Mouse (Mus musculus) kidney, adult 2 months (tissue): ENCODE data around the gene Pnlip. TPM values are rescaled to one million over a fixed set of nuclear protein-coding genes. Genes with fewer than 3 reads are reported as not detected.

ENCODE experiments used
- DNase-seq: peaks from one replicate; pipeline ENCODE4 v3.0.0; 2021
- H3K27ac ChIP-seq: fragments of 200-500 bp; 2 replicates; pipeline ENCODE4 v1.5.1; 2012; ENCODE audit warnings: low read depth, low read length, control low read depth, inconsistent platforms; ENCODE audit not compliant: insufficient read depth
- H3K27me3 ChIP-seq: fragments of 200-500 bp; replicated peaks from 2 replicates; pipeline ENCODE4 v1.6.1; 2012; ENCODE audit warnings: mild to moderate bottlenecking, moderate library complexity, low read length, inconsistent platforms; ENCODE audit not compliant: control insufficient read depth, insufficient read depth
- H3K36me3 ChIP-seq: fragments of 200-500 bp; 2 replicates; pipeline ENCODE4 v1.6.1; 2012; ENCODE audit warnings: mild to moderate bottlenecking, moderate library complexity, low read length, inconsistent platforms; ENCODE audit not compliant: control insufficient read depth, insufficient read depth
- H3K4me1 ChIP-seq: fragments of 200-500 bp; 2 replicates; pipeline ENCODE4 v1.6.1; 2011; ENCODE audit warnings: low read length; ENCODE audit not compliant: control insufficient read depth, insufficient read depth
- H3K4me3 ChIP-seq: fragments of 200-500 bp; 2 replicates; pipeline ENCODE4 v1.5.1; 2011; ENCODE audit warnings: mild to moderate bottlenecking, low read depth, low read length, control low read depth; ENCODE audit not compliant: insufficient read depth
- CTCF ChIP-seq: fragments of 200-500 bp; conservative IDR thresholded peaks from 2 replicates; pipeline ENCODE4 v1.5.1; 2011; ENCODE audit warnings: low read depth, mild to moderate bottlenecking, control low read depth, low read length, moderate library complexity, mixed read lengths; ENCODE audit not compliant: insufficient read depth, insufficient read length
- POLR2A ChIP-seq: fragments of 200-500 bp; IDR thresholded peaks from one replicate; pipeline ENCODE4 v1.6.1; 2011; ENCODE audit warnings: low read depth, low read length, control low read depth
- WGBS: fragments of 180-500 bp; shearing (Covaris S2); methylation state at CpG from one replicate; pipeline ENCODE4 v1.1.7; 2018; 5-methylcytosine and 5-hydroxymethylcytosine counted together
- polyA plus RNA-seq: library from polyadenylated mRNA; depleted of rRNA; stranded (reverse); fragments of >200 nt; gene quantifications from 2 replicates; pipeline ENCODE4 v1.2.3, GENCODE M21; 2012; rRNA removed

Pnlip gene
- polyA plus RNA-seq, 1 experiment, result not detected

GRCm38 (mm10) chr19:58726551-58726950, 74.3 kb downstream of the Pnlip start:
- no peak for DNase-seq
- H3K36me3 ChIP-seq, result no peaks in the 10 kb centered on the region
- no peaks in the 10 kb centered on the region for H3K4me1 ChIP-seq
- no peaks in the 10 kb centered on the region for H3K27me3 ChIP-seq
- H3K27ac ChIP-seq, result no peak overlapping the region
- 70% methylated on average over 5 of the region's 5 CpGs for WGBS
- TF ChIP-seq POLR2A (no peak), CTCF (no peak)
- no peak overlapping the region for H3K4me3 ChIP-seq

- H3K4me1 ChIP-seq, result no peaks in the 10 kb centered on the region
- no peaks in the 10 kb centered on the region for H3K36me3 ChIP-seq
- WGBS, result 79% methylated on average over 5 of the region's 5 CpGs
- no peaks in the 10 kb centered on the region for H3K27me3 ChIP-seq
- H3K4me3 ChIP-seq, result no peak overlapping the region
- TF ChIP-seq POLR2A (no peak), CTCF (no peak)
- H3K27ac ChIP-seq, result no peak overlapping the region
- DNase-seq, result no peak
Measured at GRCm38 (mm10) chr19:58727756-58728155, 75.5 kb downstream of the Pnlip start.

GRCm38 (mm10) chr19:58728445-58729031, 76.2 kb downstream of the Pnlip start, which contains the start of gene Pnliprp1:
TSS of gene Pnliprp1 (plus strand) at chr19:58728887.
- H3K36me3 ChIP-seq, result no peaks in the 10 kb centered on the region
- WGBS, result 53% methylated on average over 5 of the region's 5 CpGs
- no peaks in the 10 kb centered on the region for H3K27me3 ChIP-seq
- no peak for TF ChIP-seq CTCF
- TF ChIP-seq POLR2A, result no peak
- H3K4me1 ChIP-seq, result no peaks in the 10 kb centered on the region
- H3K4me3 ChIP-seq, result no peak within 1 kb of the TSS
- DNase-seq, result no peak
- no peak within 1 kb of the TSS for H3K27ac ChIP-seq

Other genes with a start within 250 kb of the Pnlip start
- gene Gfra1, start 196.6 kb upstream of the Pnlip start, polyA plus RNA-seq, result 6.8 and 8.4 TPM in 2 replicates
- not detected in 2 replicates for gene Ccdc172, start 140.5 kb upstream of the Pnlip start, polyA plus RNA-seq
- gene Pnliprp1, start 76.4 kb downstream of the Pnlip start, polyA plus RNA-seq, result 0.31 and 0.38 TPM in 2 replicates
- gene Pnliprp2, start 107.2 kb downstream of the Pnlip start, polyA plus RNA-seq, result not detected in 2 replicates
- 0.16 TPM in 2 replicates for gene 1700019N19Rik, start 142.0 kb downstream of the Pnlip start, polyA plus RNA-seq